Mouse (Mus musculus) stomach, adult 2 months (tissue): ENCODE results near the gene Lyrm7. TPM values are rescaled to one million over a fixed set of nuclear protein-coding genes. Genes with fewer than 3 reads are reported as not detected.

Experiments
- polyA plus RNA-seq: library from polyadenylated mRNA; depleted of rRNA; stranded (reverse); fragments of >200 nt; gene quantifications from 2 replicates; pipeline ENCODE4 v1.2.3, GENCODE M21; 2012; rRNA removed

Gene Lyrm7
- polyA plus RNA-seq: 0.05 and 0.08 TPM in 2 replicates

DNA sequence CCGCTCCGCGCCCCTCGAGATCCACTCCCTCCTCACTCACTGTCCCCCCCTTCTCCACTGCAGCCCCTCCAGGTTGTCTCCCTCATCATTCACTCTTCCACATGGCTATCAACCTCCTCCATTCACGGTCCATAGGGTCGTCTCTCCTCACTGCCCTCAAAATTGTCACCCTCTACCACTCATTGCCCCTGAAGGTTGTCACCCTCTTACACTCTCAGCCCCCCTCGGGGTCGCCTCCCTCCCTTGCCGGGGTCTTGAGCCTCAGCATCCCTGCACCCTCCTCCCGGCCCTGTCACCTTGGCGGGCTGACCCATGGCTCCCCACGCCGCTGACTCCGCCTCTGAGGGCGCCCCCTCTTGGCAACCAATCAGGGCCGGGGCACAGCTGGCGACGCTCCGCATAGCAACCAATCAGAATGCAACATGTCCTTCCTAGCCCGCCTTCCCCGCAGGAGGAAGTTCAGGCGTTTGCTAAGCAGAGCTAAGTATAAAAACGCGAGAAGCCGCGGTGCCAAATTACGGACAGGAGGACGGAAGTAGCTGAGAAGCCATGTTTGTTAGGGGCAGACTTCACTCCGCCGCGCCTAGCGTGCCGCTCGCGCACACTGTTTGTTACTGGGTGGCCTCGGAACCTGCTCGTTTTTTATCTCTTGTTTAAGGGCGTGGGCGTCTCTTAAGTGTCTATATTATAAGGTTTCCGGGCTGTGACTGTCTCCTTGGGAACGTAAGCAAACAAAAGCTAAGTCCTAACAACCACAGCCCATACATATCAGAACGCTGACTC lies at the start of gene Lyrm7:
Gene Lyrm7, minus strand, starts transcription at position 661 of the 783 bp plus-strand sequence.

DNA sequence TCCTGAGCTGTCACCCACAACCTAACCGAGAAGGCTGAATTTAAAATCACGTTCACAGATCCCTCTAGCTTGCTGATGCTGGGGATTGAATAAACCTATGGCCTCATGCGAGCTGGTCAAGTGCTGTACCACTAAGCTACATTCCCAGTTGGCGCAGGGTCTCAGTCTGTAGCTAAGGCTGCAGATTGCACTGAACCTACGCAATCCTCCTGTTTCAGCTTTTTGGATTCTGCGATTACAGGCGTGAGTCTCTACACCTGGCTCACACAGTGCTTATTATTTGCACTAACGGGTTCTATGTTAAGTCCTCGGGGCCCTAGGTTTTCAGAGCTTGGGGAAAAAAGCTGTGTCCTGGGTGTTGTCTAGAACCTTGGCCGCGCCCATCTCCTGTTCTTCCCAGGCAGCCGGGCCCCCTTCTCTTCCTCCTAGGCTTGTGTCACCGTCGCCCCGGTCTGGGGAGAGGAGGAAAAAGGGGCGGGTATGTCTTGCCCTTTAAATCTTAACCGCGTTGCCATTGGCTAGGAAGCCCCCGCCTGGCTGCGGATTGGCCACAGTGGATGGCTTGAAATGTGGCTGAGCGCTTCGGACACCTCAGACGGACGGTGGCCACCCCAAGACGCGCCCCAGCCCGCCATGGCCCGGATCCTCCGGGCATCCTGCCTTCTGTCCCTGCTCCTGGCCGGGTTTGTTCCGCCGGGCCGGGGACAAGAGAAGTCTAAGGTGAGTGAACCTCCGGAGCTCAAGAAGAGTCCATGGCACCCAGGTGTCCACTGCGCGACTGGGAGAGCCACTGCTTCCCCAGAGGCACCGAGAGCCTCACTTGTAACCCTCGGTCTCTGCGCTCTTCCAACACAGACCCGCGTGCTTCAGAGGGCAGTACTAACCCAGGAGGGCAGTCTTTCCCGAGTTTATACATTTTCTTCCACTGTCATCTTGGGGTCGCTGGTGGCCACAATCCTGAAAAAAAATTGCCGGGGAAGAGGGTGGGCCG lies 41.9 kb upstream of the Lyrm7 start, which contains the start of gene Gpx3:
Gene Gpx3, plus strand, starts transcription at position 121 of the 991 bp plus-strand sequence.

DNA sequence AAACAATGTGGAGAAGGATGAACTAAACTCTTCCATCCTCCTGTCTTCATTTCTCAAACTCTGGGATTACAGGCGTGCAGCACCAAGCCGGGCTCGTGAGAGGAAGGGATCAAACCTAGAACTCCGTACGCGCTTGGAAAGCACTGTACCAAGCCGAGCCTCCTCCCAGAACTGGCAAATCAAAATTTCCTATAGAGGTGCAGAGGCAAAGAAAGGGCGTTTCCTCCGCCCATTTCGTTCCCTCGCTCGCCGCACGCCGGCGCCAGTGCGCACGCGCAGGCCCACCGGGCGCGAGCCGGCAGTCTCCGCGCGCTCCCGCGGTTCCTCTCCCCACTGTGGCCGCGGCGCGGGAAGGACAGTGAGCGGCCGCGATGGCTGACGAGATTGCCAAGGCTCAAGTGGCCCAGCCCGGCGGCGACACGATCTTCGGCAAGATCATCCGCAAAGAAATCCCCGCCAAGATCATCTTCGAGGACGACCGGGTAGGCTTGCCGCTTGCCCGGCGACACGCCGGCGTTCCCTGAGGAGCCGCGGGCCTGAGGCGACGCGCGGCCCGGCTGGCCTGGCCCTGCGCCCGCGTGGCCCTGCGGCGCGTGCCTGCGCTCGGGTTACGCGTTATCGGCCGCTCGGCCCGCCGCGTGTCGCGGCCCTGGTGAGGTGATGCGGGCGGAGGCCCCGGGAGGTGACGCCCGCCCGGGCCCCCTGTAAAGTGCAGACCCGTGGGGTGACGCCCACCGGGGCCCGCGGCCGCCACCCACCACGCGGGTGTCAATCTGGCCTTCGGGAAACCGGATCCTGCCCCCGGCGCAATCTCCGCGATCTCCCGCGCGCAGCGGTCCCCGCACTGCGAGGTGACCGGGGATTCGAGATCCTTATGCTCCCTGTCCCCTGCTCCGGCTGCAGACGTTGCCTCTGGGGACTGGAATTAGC lies 5.7 kb upstream of the Lyrm7 start, which contains the start of gene Hint1:
Gene Hint1, plus strand, starts transcription at position 265 of the 930 bp plus-strand sequence.

DNA sequence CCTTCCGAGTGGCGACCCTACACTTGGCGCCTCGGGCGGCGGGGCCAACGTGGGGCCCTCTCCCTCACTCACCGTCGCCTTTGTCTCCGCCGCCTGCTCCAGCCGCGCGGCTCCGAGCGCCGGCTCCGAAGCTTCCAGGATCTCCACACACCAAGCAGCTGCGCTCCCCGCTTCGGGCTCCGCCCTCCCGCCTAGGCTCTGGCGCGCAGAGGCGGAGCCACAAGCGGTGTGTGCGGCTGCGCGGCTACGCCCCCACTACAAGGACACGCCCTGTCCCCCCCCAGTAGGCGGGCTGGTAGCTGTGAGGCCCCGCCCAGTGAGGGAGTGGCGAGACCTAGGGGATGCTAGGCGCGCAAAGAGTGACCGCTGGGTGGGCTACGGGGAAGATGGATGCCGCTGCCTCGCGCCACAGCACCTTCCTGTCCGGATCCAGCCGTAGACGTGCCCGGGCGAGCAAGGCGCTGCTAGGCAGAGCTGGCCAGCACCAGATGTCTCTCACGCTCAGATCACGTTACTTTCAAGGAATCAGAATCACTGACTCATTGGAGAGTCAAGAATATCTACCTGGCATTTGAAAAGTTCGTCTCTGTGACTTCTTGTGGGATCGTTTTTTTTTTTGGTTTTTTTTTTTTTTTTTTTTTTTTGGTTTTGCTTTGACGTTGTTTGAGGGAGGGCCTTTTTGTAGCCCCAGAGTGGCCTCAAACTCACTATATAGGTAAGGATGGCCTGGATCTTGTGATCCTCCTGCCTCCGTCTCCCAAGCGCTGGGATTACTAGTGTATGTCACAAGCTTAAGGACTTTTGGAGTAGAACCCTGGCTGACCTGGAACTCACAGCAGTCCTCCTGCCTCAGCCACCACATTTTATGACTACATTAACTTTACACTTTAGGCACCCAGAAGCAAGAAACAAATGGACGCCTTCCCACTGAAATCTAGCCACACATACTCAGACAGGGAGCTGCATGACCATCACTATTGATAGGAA lies 72.9 kb downstream of the Lyrm7 start, which contains the start of gene Cdc42se2:
Gene Cdc42se2, minus strand, starts transcription at position 188 of the 987 bp plus-strand sequence.

Other genes starting within 250 kb of the Lyrm7 start
- 8.0 and 10.3 TPM in 2 replicates for gene Cdc42se2, start 73.2 kb downstream of the Lyrm7 start, polyA plus RNA-seq
- 290 and 369 TPM in 2 replicates for gene Hint1, start 5.5 kb upstream of the Lyrm7 start, polyA plus RNA-seq
- 93.9 and 103 TPM in 2 replicates for gene Gpx3, start 41.5 kb upstream of the Lyrm7 start, polyA plus RNA-seq
- 24.4 and 24.6 TPM in 2 replicates for gene Tnip1, start 102.0 kb upstream of the Lyrm7 start, polyA plus RNA-seq
- gene Anxa6, start 172.5 kb upstream of the Lyrm7 start, polyA plus RNA-seq: 32.6 and 33.5 TPM in 2 replicates
- gene Ccdc69, start 217.2 kb upstream of the Lyrm7 start, polyA plus RNA-seq: 0.44 and 0.86 TPM in 2 replicates
- 17.3 and 27.2 TPM in 2 replicates for gene Gm2a, start 237.2 kb upstream of the Lyrm7 start, polyA plus RNA-seq